Mouse (Mus musculus): ENCODE measurements at regions not wholly inside any gene's neighbourhood (a gene's known extent, or its start where the extent isn't known, plus 50 kb on each side); places are given as distances from the start of the nearest gene placed in this dataset.

DNA sequence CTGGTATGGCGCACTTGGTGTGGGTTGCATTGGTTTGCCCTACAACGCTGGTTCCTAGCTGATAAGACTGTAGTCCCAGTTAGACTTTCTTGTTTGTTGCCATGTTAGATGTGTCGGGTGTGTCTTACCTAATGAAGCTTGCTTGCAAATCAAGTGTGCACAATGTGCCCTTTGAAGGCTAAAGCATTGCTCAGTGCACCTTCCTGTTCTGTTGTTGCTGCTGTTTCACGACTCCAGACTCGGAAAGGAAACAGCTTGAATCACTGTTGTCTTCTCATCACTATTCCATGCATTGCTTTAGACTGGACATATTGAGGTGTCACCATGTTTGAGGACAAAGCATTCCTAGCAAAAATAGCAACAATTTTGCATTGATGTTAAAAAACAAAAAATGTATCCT is 185.1 kb upstream of the Gm11146 start:
- Histone ChIP-seq H3K4me3 (ENCODE audit: control insufficient read depth, low read depth, low read length) (no peak overlapping the region), H3K27ac (ENCODE audit: control insufficient read depth, insufficient read depth, low read depth, low read length) (no peak overlapping the region)
- TF ChIP-seq POLR2A (IDR thresholded peaks at IDR 0.05; ENCODE audit: control insufficient read depth, low read depth, low read length) (no peak), CTCF (IDR thresholded peaks at IDR 0.05; ENCODE audit: control insufficient read depth, insufficient read depth, insufficient replicate concordance, low read depth, low read length) (no peak)

GRCm38 (mm10) chr16:77779019-77779418 is 177.1 kb upstream of the Gm11146 start:
- no peak overlapping the region for H3K27ac ChIP-seq (ENCODE audit: control insufficient read depth, insufficient read depth, low read depth, low read length)
- H3K4me3 ChIP-seq (ENCODE audit: control insufficient read depth, low read depth, low read length) = no peak overlapping the region
- H3K36me3 ChIP-seq (ENCODE audit: control insufficient read depth, insufficient read depth, low read length) = no peaks in the 10 kb centered on the region
- no peaks in the 10 kb centered on the region for H3K4me1 ChIP-seq (ENCODE audit: control insufficient read depth, insufficient read depth, low read length)
- no peaks in the 10 kb centered on the region for H3K27me3 ChIP-seq (ENCODE audit: control insufficient read depth, insufficient read depth, low read length)
- TF ChIP-seq POLR2A (IDR thresholded peaks at IDR 0.05; ENCODE audit: control insufficient read depth, low read depth, low read length) = no peak
- TF ChIP-seq CTCF (IDR thresholded peaks at IDR 0.05; ENCODE audit: control insufficient read depth, insufficient read depth, insufficient replicate concordance, low read depth, low read length) = no peak

More for the DNA sequence above, 185.1 kb upstream of the Gm11146 start:
- peaks cover 5% of the 10 kb centered on the region for H3K4me1 ChIP-seq (ENCODE audit: control insufficient read depth, insufficient read depth, low read length)
- H3K27me3 ChIP-seq (ENCODE audit: control insufficient read depth, insufficient read depth, low read length) = no peaks in the 10 kb centered on the region
- H3K36me3 ChIP-seq (ENCODE audit: control insufficient read depth, insufficient read depth, low read length) = no peaks in the 10 kb centered on the region

DNA sequence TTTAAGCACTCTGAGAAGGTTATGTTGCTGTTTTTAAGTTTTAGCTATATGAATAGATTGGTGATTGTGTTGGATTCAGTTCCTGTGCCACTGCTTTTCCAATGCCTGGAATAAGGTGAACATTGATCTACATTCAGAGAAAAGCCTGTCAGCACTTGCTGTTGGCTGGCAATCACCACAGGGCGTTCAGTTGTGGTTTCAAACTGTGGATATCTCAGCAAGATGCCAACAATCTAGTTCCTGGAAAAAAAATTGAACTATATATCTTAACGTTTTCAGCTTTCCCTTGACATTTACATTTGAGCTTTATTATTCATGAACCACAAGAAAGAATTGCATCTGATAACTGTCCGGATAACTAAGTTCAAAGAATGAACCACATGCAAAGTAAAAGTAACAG is 170.2 kb upstream of the Gm11146 start:
- no peaks in the 10 kb centered on the region for H3K4me1 ChIP-seq (ENCODE audit: control insufficient read depth, insufficient read depth, low read length)
- no peak overlapping the region for H3K27ac ChIP-seq (ENCODE audit: control insufficient read depth, insufficient read depth, low read depth, low read length)
- TF ChIP-seq CTCF (IDR thresholded peaks at IDR 0.05; ENCODE audit: control insufficient read depth, insufficient read depth, insufficient replicate concordance, low read depth, low read length) (no peak), POLR2A (IDR thresholded peaks at IDR 0.05; ENCODE audit: control insufficient read depth, low read depth, low read length) (no peak)

GRCm38 (mm10) chr16:77760926-77761347 is 159.0 kb upstream of the Gm11146 start:
- Histone ChIP-seq H3K27me3 (ENCODE audit: control insufficient read depth, insufficient read depth, low read length) (no peaks in the 10 kb centered on the region), H3K4me1 (ENCODE audit: control insufficient read depth, insufficient read depth, low read length) (no peaks in the 10 kb centered on the region), H3K36me3 (ENCODE audit: control insufficient read depth, insufficient read depth, low read length) (no peaks in the 10 kb centered on the region), H3K27ac (ENCODE audit: control insufficient read depth, insufficient read depth, low read depth, low read length) (no peak overlapping the region), H3K4me3 (ENCODE audit: control insufficient read depth, low read depth, low read length) (no peak overlapping the region)
- TF ChIP-seq CTCF (IDR thresholded peaks at IDR 0.05; ENCODE audit: control insufficient read depth, insufficient read depth, insufficient replicate concordance, low read depth, low read length) = no peak
- TF ChIP-seq POLR2A (IDR thresholded peaks at IDR 0.05; ENCODE audit: control insufficient read depth, low read depth, low read length) = no peak

More for the DNA sequence above, 170.2 kb upstream of the Gm11146 start:
- Histone ChIP-seq H3K36me3 (ENCODE audit: control insufficient read depth, insufficient read depth, low read length) (no peaks in the 10 kb centered on the region), H3K4me3 (ENCODE audit: control insufficient read depth, low read depth, low read length) (no peak overlapping the region), H3K27me3 (ENCODE audit: control insufficient read depth, insufficient read depth, low read length) (no peaks in the 10 kb centered on the region)

GRCm38 (mm10) chr16:77760479-77760878 is 158.6 kb upstream of the Gm11146 start:
- no peaks in the 10 kb centered on the region for H3K4me1 ChIP-seq (ENCODE audit: control insufficient read depth, insufficient read depth, low read length)
- no peak for TF ChIP-seq CTCF (IDR thresholded peaks at IDR 0.05; ENCODE audit: control insufficient read depth, insufficient read depth, insufficient replicate concordance, low read depth, low read length)
- TF ChIP-seq POLR2A (IDR thresholded peaks at IDR 0.05; ENCODE audit: control insufficient read depth, low read depth, low read length) = no peak

DNA sequence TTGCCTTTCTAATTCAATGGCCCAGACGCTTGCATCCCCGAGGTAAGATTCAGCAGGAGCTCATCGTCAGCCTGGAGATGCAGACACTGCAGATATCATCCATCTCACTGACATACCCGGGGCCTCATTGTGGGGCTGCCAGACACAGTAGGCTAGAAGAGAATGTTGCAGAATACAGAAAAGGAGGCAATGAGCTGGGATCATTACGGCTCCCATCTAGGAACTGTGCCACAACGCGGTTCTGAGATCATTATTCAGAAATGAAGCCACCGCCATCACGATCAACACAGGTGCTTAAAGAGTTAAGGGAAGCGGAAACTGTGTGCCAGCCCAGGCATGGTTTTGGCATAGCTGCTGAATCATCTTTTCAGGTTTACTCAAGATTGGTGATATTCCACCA is 158.1 kb upstream of the Gm11146 start:
- Histone ChIP-seq H3K27me3 (ENCODE audit: control insufficient read depth, insufficient read depth, low read length) (no peaks in the 10 kb centered on the region), H3K4me3 (ENCODE audit: control insufficient read depth, low read depth, low read length) (no peak overlapping the region), H3K27ac (ENCODE audit: control insufficient read depth, insufficient read depth, low read depth, low read length) (no peak overlapping the region), H3K4me1 (ENCODE audit: control insufficient read depth, insufficient read depth, low read length) (no peaks in the 10 kb centered on the region), H3K36me3 (ENCODE audit: control insufficient read depth, insufficient read depth, low read length) (no peaks in the 10 kb centered on the region)
- TF ChIP-seq POLR2A (IDR thresholded peaks at IDR 0.05; ENCODE audit: control insufficient read depth, low read depth, low read length) (no peak), CTCF (IDR thresholded peaks at IDR 0.05; ENCODE audit: control insufficient read depth, insufficient read depth, insufficient replicate concordance, low read depth, low read length) (no peak)

More at GRCm38 (mm10) chr16:77760479-77760878, 158.6 kb upstream of the Gm11146 start:
- Histone ChIP-seq H3K27me3 (ENCODE audit: control insufficient read depth, insufficient read depth, low read length) (no peaks in the 10 kb centered on the region), H3K27ac (ENCODE audit: control insufficient read depth, insufficient read depth, low read depth, low read length) (no peak overlapping the region), H3K4me3 (ENCODE audit: control insufficient read depth, low read depth, low read length) (no peak overlapping the region), H3K36me3 (ENCODE audit: control insufficient read depth, insufficient read depth, low read length) (no peaks in the 10 kb centered on the region)

DNA sequence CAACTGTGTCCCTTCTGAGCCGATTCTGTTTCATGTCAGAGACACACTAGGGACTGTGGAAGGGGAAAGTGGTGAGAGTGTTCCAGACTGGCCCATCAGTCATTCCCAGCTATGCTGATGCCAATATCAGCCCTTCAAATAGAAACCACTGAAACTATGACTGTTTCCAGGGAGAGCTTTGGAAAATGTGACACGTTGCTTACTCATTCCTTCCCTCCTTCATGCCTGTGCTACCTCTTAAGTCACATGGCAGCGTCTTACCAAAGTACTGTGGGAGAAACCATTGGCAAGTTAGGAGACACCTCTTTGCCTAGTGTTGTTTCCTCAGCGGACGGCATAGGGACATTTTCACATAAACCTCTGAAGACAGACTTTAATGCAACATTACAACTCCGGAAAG is 153.0 kb upstream of the Gm11146 start:
- no peaks in the 10 kb centered on the region for H3K36me3 ChIP-seq (ENCODE audit: control insufficient read depth, insufficient read depth, low read length)

GRCm38 (mm10) chr16:77749474-77749873 is 147.6 kb upstream of the Gm11146 start:
- Histone ChIP-seq H3K27ac (ENCODE audit: control insufficient read depth, insufficient read depth, low read depth, low read length) (no peak overlapping the region), H3K4me1 (ENCODE audit: control insufficient read depth, insufficient read depth, low read length) (no peaks in the 10 kb centered on the region), H3K27me3 (ENCODE audit: control insufficient read depth, insufficient read depth, low read length) (no peaks in the 10 kb centered on the region), H3K4me3 (ENCODE audit: control insufficient read depth, low read depth, low read length) (no peak overlapping the region), H3K36me3 (ENCODE audit: control insufficient read depth, insufficient read depth, low read length) (no peaks in the 10 kb centered on the region)
- TF ChIP-seq POLR2A (IDR thresholded peaks at IDR 0.05; ENCODE audit: control insufficient read depth, low read depth, low read length) (no peak), CTCF (IDR thresholded peaks at IDR 0.05; ENCODE audit: control insufficient read depth, insufficient read depth, insufficient replicate concordance, low read depth, low read length) (no peak)

More for the DNA sequence above, 153.0 kb upstream of the Gm11146 start:
- no peaks in the 10 kb centered on the region for H3K4me1 ChIP-seq (ENCODE audit: control insufficient read depth, insufficient read depth, low read length)
- TF ChIP-seq CTCF (IDR thresholded peaks at IDR 0.05; ENCODE audit: control insufficient read depth, insufficient read depth, insufficient replicate concordance, low read depth, low read length) (no peak), POLR2A (IDR thresholded peaks at IDR 0.05; ENCODE audit: control insufficient read depth, low read depth, low read length) (no peak)
- H3K4me3 ChIP-seq (ENCODE audit: control insufficient read depth, low read depth, low read length) = no peak overlapping the region
- no peaks in the 10 kb centered on the region for H3K27me3 ChIP-seq (ENCODE audit: control insufficient read depth, insufficient read depth, low read length)
- H3K27ac ChIP-seq (ENCODE audit: control insufficient read depth, insufficient read depth, low read depth, low read length) = no peak overlapping the region
